Mouse (Mus musculus) hindbrain, postnatal 0 days (tissue): ENCODE measurements around the gene Plcl2. TPM values are rescaled to one million over a fixed set of nuclear protein-coding genes. Genes with fewer than 3 reads are reported as not detected.

Source experiments
- ATAC-seq: fragments of 200-750 bp; cut with Nextera tagmentation; 2 replicates; pipeline ENCODE4 v1.8.0; 2017; ENCODE audit warnings: mild to moderate bottlenecking, moderate TSS enrichment, moderate library complexity
- DNase-seq: peaks from one replicate; pipeline ENCODE4 v3.0.0-alpha.2; 2015; ENCODE audit warnings: low spot score
- H3K27ac ChIP-seq: fragments of 300-500 bp; sonication (generic); 2 replicates; pipeline ENCODE4 v1.5.1; 2014; ENCODE audit warnings: mild to moderate bottlenecking
- H3K27me3 ChIP-seq: fragments of 300-500 bp; sonication (generic); 2 replicates; pipeline ENCODE4 v1.6.1; 2014; ENCODE audit warnings: low read length, mixed read lengths; ENCODE audit not compliant: insufficient read depth
- H3K36me3 ChIP-seq: fragments of 300-500 bp; sonication (generic); 2 replicates; pipeline ENCODE4 v1.6.1; 2014; ENCODE audit warnings: low read length, mixed read lengths; ENCODE audit not compliant: insufficient read depth
- H3K4me1 ChIP-seq: fragments of 300-500 bp; sonication (generic); 2 replicates; pipeline ENCODE4 v1.6.1; 2014; ENCODE audit warnings: antibody characterized with exemption, low read length, mixed read lengths; ENCODE audit not compliant: insufficient read depth
- H3K4me2 ChIP-seq: fragments of 300-500 bp; sonication (generic); 2 replicates; pipeline ENCODE4 v1.6.1; 2014; ENCODE audit warnings: low read depth, mild to moderate bottlenecking, low read length, moderate library complexity, mixed read lengths
- H3K4me3 ChIP-seq: fragments of 300-500 bp; sonication (generic); 2 replicates; pipeline ENCODE4 v1.5.1; 2014; ENCODE audit warnings: low read length
- H3K9ac ChIP-seq: fragments of 300-500 bp; sonication (generic); replicated peaks from 2 replicates; pipeline ENCODE4 v1.6.1; 2014; ENCODE audit warnings: mild to moderate bottlenecking, low read length, moderate library complexity, mixed read lengths
- H3K9me3 ChIP-seq: fragments of 300-500 bp; sonication (generic); 2 replicates; pipeline ENCODE4 v1.6.1; 2016; ENCODE audit warnings: low read length, mixed read lengths
- CTCF ChIP-seq: IDR thresholded peaks from 2 replicates; pipeline ENCODE4 v1.5.1; 2016; ENCODE audit warnings: antibody characterized with exemption, control low read depth, low read depth
- WGBS: fragments of 180-500 bp; shearing (Covaris S2); extraction: QIAGEN DNeasy Blood & Tissue Kit; methylation state at CpG from one replicate; pipeline ENCODE4 v1.1.7; 2014; 5-methylcytosine and 5-hydroxymethylcytosine counted together
- polyA plus RNA-seq: library from polyadenylated mRNA; unstranded; fragments of >200 nt; fragmentation: Nextera tagmentation; extraction: Ambion mirVana; gene quantifications from 2 replicates; pipeline ENCODE4 v1.2.1, GENCODE M21; 2015
- total RNA-seq: library from RNA; depleted of rRNA; stranded (reverse); fragments of >200 nt; gene quantifications from 2 replicates; pipeline ENCODE4 v1.2.3, GENCODE M21; 2014

Gene Plcl2
- total and polyA plus RNA-seq, 2 experiments from 2014 or later: 8.3 to 41.2 TPM

- no peaks in the 10 kb centered on the region for H3K27me3 ChIP-seq
- no peak for TF ChIP-seq CTCF
- no peak for DNase-seq
- no peak overlapping the region for H3K9ac ChIP-seq
- ATAC-seq: no peak
- H3K4me3 ChIP-seq: no peak overlapping the region
- no peaks in the 10 kb centered on the region for H3K4me1 ChIP-seq
- H3K9me3 ChIP-seq: no peaks in the 10 kb centered on the region
- no peak overlapping the region for H3K27ac ChIP-seq
- 71% methylated on average over 16 of the region's 16 CpGs for WGBS
- H3K4me2 ChIP-seq: no peak overlapping the region
- H3K36me3 ChIP-seq: no peaks in the 10 kb centered on the region
Observed at GRCm38 (mm10) chr17:50499091-50499790, 10.0 kb upstream of the Plcl2 start.

GRCm38 (mm10) chr17:50500806-50501205 lies 8.4 kb upstream of the Plcl2 start:
- H3K4me3 ChIP-seq: no peak overlapping the region
- no peaks in the 10 kb centered on the region for H3K4me1 ChIP-seq
- no peaks in the 10 kb centered on the region for H3K36me3 ChIP-seq
- H3K4me2 ChIP-seq: no peak overlapping the region
- TF ChIP-seq CTCF: no peak
- DNase-seq (no peak), ATAC-seq (no peak)
- H3K27me3 ChIP-seq: no peaks in the 10 kb centered on the region
- 60% methylated on average over 6 of the region's 6 CpGs for WGBS
- no peaks in the 10 kb centered on the region for H3K9me3 ChIP-seq
- H3K9ac ChIP-seq: no peak overlapping the region
- H3K27ac ChIP-seq: no peak overlapping the region

GRCm38 (mm10) chr17:50503075-50503474 lies 6.1 kb upstream of the Plcl2 start:
- ATAC-seq: no peak
- H3K4me1 ChIP-seq: no peaks in the 10 kb centered on the region
- DNase-seq: no peak
- H3K4me2 ChIP-seq: no peak overlapping the region
- no peaks in the 10 kb centered on the region for H3K9me3 ChIP-seq
- H3K27me3 ChIP-seq: no peaks in the 10 kb centered on the region
- no peak for TF ChIP-seq CTCF
- H3K9ac ChIP-seq: no peak overlapping the region
- WGBS: 60% methylated on average over 7 of the region's 7 CpGs
- no peak overlapping the region for H3K27ac ChIP-seq
- H3K36me3 ChIP-seq: no peaks in the 10 kb centered on the region
- no peak overlapping the region for H3K4me3 ChIP-seq

- no peak overlapping the region for H3K4me2 ChIP-seq
- H3K4me3 ChIP-seq: no peak overlapping the region
- ATAC-seq (no peak), DNase-seq (no peak)
- H3K27ac ChIP-seq: no peak overlapping the region
- no peaks in the 10 kb centered on the region for H3K27me3 ChIP-seq
- 78% methylated on average over 6 of the region's 6 CpGs for WGBS
- TF ChIP-seq CTCF: no peak
- H3K4me1 ChIP-seq: no peaks in the 10 kb centered on the region
- H3K9me3 ChIP-seq: no peaks in the 10 kb centered on the region
- H3K36me3 ChIP-seq: no peaks in the 10 kb centered on the region
- no peak overlapping the region for H3K9ac ChIP-seq
Observed at GRCm38 (mm10) chr17:50504070-50504846, 4.9 kb upstream of the Plcl2 start.

- Histone ChIP-seq H3K4me2 (no peak overlapping the region), H3K27ac (no peak overlapping the region), H3K9ac (no peak overlapping the region), H3K4me1 (0 out of 2 replicates have a peak, but pooled peaks cover 6% of the 10 kb centered on the region), H3K27me3 (no peaks in the 10 kb centered on the region), H3K9me3 (no peaks in the 10 kb centered on the region), H3K36me3 (no peaks in the 10 kb centered on the region), H3K4me3 (no peak overlapping the region)
- DNase-seq (no peak), ATAC-seq (no peak)
- 72% methylated on average over 10 of the region's 10 CpGs for WGBS
- TF ChIP-seq CTCF: no peak
Observed at GRCm38 (mm10) chr17:50505910-50506634, 3.1 kb upstream of the Plcl2 start.

- H3K36me3 ChIP-seq: no peaks in the 10 kb centered on the region
- peaks cover 6% of the 10 kb centered on the region; the same call in 1 of the 2 replicates for H3K4me1 ChIP-seq
- H3K9me3 ChIP-seq: no peaks in the 10 kb centered on the region
- WGBS: 59% methylated on average over 13 of the region's 13 CpGs
- H3K27me3 ChIP-seq: no peaks in the 10 kb centered on the region
- no peak overlapping the region for H3K27ac ChIP-seq
- no peak overlapping the region for H3K4me2 ChIP-seq
- H3K4me3 ChIP-seq: no peak overlapping the region
- TF ChIP-seq CTCF: no peak
- ATAC-seq: no peak
- H3K9ac ChIP-seq: no peak overlapping the region
- DNase-seq: no peak
Observed at GRCm38 (mm10) chr17:50506861-50507321, 2.3 kb upstream of the Plcl2 start.
